Mouse (Mus musculus) MEL-GATA-1-ER (cell line): ENCODE measurements around the gene Fkbp4.

ENCODE experiments used
- DNase-seq: peaks from one replicate; pipeline ENCODE4 v3.0.0-alpha.2; 2012; ENCODE audit warnings: low read depth; ENCODE audit errors: extremely low read depth

Fkbp4 gene

DNA sequence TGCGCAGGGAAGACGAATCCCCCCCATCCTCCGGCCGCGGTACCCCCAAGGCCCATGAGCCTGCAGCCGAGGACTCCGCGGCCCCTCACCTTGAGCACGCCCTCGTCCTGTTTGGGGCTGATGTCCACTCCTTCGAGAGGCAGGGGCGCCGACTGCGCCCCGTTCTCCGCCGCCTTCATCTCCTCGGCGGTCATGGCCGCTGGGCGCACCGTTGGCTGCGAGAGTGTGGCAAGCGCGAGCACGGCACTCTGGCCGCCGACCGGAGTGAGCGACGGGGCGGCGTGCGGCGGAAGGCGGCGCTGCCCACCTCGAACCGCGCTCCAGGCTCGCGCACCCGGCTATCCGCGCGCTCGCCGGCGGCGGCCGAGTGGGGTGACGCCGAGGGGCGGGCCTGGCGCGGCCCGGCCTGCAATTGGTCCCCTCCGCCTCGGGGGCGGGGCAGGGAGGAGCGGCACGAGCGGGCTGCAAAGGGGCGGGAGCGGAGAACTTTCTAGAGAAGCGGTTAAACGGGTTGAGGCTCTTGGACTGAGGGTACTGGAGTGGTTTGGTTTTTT lies at the start of gene Fkbp4:
Gene Fkbp4, minus strand, starts transcription at position 361 of the 554 bp plus-strand sequence.
- DNase-seq, result peak; percentile 59

DNA sequence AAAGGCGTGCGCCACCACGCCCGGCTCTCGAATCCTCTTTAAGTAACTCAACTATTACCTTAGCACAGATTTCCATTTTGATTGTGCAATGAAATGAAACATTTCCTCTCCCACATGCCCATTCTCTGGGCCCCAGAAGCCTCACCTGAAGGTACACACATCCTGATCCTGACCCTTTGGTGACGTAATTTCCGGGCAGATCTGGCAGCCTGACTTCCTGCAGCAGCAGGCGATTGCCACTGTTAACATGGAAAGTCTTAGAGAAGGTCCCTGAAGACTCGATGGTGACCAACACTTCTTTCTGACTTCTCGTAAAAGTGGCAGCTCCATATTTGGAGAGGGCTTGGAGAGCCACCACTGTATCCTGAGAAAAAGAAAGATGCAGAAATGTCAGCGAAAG lies 49.3 kb upstream of the Fkbp4 start:
- no peak for DNase-seq

DNA sequence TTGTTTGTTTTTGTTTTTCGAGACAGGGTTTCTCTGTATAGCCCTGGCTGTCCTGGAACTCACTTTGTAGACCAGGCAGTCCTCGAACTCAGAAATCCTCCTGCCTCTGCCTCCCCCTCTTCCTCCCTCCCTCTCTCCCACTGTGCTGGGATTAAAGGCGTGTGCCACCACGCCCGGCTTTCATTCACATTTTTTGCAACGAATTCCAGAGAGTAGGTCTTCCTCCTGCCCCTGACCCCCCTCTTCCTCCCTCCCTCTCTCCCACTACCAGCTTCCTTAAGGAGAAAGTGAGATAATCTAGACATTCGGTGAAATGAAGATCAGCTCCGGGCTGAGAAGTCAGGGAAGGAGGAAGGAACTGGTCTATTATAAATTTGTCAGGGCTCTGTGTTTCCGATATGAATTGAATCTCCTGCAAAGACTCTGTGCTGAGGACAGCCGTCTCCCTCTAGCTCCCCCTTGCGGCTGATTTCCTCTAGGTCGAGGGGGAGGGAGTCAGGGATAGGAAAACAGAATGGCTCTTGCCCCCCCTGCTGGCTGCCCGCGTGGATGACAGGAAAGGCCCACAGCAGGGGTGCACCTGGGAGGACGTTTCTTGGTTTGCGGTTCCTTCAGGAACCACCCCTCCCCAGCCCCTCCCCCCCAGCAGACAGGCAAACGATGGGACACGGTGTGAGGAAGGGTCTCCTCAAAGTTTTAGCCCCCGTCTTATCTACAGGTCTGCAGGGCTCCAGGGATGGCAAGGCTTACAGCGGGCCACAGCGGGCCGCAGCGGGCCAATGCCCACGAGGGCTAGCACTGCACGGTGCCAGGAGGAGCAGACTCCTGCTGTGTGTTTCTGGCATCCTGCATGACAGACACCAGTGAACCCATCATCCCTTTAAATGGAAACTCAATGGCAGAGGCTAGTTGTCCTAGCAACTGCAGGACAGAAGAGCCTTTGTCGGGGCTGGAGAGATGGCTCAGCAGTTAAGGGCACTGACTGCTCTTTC lies 41.3 kb upstream of the Fkbp4 start:
- DNase-seq, result peak; percentile 80

DNA sequence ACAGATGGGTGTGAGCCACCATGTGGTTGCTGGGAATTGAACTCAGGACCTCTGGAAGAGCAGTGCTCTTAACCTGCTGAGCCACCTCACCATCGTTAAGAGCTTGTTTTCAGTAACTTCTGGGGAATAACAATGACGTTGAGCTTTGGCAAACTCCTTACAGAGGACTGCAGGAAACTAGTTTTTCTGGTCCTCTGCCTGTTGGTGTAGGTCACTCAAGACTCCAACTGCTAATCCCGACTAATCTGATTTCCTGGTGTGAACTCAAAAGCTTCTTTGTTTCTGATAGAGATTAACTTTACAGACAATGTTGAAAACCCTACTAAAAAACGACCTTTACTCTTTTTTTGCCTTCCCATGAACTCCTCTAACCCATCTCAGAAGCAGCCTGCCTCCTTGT lies 39.0 kb upstream of the Fkbp4 start:
- DNase-seq, result no peak

DNA sequence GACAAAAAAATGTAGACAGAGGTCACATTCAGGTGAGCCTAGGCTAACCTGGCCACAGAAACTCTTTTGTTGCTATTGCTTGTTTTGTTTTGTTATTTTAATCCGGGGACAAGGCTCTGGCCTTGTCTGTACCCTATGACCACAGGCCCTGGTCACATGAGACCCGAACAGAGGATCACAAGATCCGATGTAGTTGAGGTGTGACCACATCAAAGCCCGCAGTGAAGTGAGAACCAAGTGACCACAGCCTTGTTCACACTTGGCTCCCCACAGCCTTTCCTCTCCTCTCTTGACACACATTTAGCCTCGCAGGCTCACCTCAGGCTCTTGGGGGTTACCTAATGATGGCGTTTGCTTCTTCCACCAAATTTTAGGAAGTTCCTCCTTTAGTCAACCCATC lies 35.6 kb upstream of the Fkbp4 start:
- no peak for DNase-seq

DNA sequence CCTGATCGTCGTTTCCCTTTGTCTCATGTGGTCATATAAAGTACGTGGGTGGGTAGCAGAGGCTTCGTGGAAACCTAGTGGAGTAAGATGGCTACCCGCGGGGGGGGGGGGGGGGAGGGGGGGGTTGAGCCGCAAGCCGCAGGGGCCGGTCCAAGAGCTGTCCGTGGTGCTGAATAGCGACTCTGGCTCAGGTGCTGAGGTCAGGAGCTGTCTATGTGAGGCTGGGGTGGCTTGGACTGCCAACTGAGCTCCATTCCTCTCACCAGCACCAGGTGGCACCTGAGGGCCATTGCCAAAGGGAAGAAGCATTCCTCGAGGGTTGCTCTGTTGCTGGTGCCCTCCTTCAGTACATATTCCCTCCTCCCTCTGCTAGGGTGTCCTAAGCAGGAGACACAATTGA lies 31.0 kb upstream of the Fkbp4 start:
- no peak for DNase-seq

DNA sequence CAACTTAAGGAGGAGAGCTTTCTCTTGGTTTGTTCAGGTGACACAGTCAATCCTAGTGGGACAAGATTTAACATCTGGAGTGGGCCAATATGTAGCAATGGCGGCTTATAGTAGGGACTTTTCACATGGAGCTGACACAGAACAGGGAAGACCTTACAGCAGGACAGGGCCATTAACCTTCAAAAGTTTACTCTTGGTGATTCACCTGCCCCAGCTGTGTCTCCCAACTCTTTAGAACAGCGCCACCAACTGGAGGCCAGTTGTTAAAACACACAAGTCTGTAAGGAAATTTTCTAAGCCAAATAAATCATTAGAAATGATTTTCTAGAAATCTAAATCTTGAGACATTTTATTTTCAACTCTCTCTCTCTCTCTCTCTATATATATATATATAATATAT lies 28.8 kb upstream of the Fkbp4 start:
- no peak for DNase-seq

DNA sequence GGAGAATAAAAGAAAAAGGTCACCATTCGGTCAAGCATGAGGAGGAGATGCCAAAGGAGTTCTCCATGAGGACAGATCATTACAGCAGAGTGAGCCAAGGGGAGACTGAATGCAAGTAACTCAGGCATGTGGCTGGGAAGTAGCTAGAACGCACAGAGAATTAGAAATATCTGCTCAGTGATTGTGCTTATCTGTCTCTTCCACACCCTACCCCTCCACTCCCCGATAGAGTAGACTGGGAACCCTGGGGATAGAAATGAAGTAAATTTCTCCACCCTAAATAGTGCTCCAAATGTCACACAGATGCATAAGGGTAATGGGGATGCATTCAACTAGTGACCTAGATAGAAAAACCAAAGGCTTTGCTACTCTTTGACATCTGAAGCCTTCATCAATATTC lies 28.1 kb upstream of the Fkbp4 start:
- no peak for DNase-seq

DNA sequence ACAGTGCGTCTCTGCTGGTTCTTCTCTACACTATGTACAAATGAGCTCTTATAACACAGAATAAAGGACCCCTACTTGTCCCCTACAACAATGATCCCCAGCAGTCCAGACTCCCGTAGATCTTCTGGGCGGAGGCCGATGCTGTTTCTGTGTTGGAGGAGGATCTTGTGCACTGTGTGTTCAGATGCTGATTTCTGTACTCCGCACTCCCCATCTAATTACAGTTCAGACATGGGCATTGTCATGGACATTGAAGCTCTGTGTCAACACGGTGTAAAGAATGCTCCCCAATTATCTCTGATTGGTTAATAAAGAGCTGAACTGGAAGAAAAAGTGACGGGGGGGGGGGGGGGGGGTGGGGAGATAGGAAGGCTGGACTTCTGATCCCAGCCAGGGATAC lies 27.6 kb upstream of the Fkbp4 start:
- DNase-seq, result no peak

DNA sequence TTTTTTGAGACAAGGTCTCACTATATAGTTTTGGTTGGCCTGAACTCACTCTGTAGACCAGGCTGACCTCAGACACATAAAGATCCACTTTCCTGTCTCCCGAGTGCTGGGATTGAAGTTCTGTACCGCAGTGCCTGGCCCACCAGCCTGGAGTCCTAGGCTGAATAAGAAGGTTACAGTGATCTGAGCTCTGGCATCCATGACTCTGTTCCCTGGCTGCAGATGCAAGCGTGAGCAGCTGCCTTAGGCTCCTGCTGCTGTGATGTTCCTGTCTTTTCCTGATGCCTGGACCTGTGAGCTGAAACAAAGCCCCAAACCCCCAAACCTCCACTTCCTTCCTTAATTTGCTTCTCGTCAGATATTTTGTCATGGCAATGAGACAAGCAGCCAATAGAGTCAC lies 26.5 kb upstream of the Fkbp4 start:
- no peak for DNase-seq

DNA sequence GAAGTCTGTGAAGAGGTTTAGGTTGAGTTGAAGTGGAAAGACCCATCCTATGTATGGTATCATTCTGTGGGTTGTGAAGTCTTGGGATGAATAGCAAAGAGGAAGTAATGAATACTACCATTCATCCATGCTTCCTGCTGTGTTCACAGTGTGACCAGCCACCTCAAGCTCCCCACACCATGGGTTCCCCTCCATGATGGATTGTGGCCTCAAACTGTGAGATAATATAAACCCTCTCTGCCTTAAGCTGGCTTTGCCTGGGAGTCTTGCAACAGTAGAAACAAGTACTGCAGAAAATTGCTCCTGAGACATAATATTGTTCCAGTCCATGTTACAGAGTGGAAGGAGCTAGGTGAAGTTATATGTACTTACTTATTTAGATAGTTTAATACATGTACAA lies 23.1 kb upstream of the Fkbp4 start:
- DNase-seq, result no peak

DNA sequence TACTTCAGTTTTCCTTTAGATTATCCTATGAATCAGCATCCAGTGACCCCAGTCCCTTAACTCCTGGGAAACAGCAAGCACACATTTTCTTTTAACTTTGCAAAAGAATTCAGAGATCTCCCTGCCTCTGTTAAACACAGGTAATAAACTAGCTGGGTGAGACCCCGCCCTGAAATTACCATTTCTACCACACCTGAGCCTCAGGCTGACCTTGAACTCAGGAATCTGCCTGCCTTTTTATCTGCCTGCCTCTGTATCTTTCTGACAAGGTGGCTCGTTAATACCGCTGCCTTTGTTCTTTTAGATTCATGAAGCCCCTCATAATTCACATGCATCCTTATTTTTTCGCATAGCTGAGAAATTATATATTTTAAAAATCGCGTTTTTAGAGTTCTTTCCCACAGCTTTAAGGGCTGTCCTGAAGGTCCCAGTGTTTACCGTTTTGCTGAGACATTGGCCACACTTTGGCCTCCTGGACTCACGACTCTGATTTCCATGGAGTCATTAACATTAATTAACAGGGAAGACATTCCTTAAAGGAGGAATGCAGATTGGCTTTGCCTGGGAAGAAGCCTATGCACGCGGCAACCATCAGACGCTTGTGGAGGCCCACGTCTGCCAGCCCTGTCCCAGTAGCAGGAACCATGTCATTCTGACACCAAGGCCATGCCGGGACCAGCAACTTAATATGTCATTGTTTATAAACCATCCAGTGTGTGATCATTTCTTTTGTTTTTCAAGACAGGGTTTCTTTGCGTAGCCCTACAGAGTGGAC lies 22.4 kb upstream of the Fkbp4 start:
- no peak for DNase-seq

DNA sequence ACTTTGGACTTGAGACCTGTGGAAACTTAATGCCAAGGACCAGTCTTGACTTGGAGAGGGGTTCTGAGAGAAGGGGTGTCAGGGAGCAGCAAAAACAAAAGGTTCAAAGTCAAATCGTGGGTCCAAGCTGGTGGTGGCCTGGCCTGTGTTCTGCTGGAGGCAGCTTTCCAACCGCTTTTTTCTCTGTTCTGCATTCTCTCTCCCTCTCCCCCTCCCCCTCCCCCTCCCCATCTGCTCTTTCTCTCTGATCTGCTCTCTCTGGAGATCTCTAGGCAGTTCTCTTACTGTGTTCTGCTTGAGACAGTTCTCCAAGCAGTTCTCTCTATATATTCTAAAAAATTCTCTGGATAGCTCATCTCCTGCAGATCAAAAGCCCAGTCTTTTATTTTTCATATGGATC lies 21.8 kb upstream of the Fkbp4 start:
- no peak for DNase-seq

DNA sequence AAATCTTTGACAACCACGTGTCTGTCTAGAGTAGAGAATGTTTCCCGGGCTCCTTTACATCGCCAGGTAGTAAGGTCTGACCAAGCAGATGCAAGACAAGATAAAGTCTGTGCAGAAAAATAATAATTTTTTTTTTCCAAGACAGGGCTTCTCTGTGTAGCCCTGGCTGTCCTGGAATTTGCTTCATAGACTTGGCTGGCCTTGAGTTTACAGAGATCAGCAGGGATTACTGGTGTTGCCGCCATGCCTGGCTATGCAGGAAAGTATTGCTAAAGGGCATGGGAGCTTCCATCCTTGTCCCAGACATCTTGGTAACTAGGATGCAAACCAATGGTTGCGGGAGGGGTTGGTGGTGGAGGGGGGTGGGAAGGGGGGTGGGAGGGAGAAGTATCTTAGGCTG lies 18.7 kb upstream of the Fkbp4 start:
- no peak for DNase-seq

DNA sequence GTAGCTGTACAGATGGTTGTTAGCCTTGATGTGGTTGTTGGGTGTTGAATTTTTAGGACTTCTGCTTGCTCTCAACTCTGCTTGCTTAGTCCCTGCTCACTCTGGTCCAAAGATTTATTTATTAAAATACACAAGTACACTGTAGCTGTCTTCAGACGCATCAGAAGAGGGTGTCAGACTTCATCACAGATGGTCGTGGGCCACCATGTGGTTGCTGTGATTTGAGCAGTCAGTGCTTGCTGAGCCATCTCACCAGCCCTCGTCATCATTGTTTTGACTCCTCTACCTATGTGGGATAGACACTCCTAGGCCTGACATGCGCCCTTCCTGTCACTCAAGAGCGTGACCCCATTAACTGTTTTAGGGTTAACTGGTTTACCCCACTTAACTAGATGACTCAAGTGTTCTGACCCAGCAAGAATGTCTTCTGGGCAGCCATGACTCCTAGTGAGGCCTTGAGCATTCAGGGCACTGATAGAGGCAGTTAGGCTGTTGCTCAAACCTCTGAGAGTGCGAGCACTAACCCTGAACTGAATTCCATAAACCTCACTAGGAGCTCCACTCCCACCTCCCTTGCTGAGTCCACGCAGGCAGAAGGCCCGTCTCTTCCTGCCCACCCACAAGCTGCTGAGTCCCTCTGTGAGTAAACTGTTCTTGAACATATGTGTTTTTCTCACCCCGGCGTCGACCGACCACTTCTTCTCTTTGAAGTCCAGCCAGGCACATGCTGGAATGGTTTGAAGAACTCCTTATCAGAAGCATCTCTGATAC lies 17.5 kb upstream of the Fkbp4 start:
- no peak for DNase-seq

DNA sequence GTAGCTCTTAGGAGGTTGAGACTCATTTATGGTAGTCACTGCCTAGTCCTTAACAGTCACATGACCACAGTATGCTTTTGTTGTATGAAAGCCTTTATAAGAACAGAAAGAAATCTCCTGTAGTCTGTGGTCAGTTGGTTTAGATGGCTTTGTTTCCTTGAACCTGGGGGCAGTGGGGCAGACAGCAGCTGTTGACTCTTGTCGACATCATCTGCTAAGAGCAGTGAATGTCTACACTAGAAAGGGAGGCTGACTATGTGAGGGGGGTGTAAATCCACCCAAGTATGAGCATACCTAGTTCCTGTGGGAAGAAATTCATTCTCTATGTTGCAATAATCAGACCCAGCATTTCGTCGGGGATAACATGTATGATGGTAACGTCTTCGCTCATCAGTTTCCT lies 8.6 kb upstream of the Fkbp4 start:
- no peak for DNase-seq

DNA sequence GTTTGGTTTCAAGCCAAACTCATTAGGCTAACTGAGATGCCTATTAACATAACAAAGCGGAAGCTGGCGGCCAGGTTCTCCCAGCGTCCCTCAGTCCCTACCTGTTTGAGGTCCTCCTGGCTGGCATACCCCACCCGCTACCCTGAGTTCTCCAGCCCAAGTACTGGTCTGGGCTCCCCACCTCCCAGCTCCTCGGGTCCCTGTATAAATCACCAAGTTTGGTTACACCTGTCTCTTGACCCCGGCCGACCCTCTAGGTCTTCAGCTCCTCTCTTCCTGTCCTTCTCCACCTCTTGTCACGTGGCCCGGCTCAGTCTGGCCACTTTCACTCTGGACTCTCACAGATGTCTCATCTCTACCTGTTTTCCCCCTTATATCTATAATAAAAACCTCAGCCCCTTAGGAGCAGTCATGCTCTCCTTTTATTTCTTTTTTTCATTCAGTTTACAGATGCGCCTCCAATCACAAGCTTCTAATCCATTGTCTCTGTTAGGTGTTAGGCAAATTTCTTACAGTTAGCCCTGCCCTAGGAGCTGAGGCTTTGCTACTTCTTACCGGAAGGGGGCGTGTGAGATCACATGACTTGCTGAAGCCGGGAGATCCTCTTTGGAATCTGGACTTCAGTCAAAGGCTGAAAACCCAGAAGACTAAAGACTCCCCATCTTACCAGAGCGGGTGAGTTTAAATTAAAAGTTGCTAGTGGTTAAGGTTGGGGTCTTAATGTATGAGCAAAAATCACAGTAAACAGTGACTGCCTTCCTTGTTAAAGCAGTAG lies 7.5 kb upstream of the Fkbp4 start:
- DNase-seq, result no peak

DNA sequence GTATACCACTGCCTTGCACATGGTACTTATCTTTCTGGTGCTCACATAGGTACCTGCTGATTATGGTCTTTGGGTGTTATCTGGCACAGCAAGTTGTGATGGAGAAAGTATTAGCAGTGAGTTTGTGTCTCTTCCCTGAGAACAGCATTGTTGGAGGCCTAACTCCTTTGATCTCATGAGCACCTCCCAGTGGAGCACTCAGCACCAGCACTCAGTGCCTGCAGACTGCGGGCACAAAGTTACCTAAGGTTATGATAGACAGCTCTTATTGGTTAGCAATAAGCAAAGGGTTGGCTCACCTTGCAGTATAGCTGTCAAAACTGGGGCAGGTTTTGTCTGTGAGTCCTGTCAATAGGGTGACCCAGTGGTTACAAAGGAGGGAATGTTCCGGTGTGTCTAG lies 1.8 kb upstream of the Fkbp4 start:
- DNase-seq, result no peak

DNA sequence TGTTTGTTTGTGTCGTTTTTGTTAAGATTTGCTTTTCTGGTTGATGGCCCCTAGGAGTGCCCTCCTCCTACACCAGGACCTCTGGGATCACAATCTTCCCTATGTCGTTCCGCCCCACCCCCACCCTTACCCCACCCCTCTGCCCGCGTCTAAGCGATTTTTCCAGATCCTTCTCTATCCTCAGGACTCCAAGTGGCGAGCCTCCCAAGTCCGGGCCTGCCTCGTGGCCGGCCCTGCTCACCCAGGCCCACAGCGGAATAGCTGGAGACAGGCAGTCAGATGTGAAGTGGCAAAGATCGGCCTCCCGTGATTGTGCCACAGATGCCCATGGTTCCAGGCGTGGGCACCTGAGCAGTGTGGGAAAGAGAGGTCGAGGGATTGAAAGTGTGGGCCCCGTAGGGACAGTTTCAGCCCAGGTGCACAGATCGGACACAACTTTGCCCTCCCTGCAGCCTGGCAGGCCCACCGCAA lies 429 bp upstream of the Fkbp4 start:
- no peak for DNase-seq

DNA sequence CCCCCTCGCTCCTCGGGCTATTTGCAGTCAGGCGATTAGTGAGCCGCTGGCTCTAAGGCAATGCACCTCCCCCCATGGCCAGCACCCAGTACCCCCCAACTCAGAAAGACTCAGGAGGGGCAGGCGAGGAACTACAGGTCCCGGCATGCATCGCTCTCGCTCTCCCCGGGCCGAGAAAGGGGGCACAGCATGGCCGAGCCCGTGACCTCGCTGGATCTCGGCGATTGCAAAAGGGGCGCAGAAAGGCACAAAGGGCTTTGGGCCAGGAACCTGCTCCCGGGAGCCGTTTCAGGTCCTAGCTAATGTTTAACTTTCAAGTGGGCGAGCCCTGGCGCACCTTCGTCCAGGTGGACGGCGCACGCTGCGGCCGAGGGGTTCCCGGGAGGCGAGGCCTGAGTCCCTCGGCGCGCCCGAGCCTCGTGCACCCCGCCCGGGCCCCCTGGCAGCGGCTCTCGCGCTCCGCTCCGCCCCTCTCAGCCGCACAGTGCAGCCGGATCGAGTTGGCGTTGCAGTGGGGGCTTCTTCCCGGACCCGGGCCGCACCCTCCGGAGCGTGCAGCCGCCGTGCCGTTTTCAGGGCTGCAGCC lies 653 bp downstream of the Fkbp4 start:
- no peak for DNase-seq
